Mouse (Mus musculus): ENCODE results near the gene Rsph14. TPM values are rescaled to one million over a fixed set of nuclear protein-coding genes. Genes with fewer than 3 reads are reported as not detected.

Rsph14 gene
- polyA plus RNA-seq, 1 experiment from 2014 or later = 0.27 TPM

DNA sequence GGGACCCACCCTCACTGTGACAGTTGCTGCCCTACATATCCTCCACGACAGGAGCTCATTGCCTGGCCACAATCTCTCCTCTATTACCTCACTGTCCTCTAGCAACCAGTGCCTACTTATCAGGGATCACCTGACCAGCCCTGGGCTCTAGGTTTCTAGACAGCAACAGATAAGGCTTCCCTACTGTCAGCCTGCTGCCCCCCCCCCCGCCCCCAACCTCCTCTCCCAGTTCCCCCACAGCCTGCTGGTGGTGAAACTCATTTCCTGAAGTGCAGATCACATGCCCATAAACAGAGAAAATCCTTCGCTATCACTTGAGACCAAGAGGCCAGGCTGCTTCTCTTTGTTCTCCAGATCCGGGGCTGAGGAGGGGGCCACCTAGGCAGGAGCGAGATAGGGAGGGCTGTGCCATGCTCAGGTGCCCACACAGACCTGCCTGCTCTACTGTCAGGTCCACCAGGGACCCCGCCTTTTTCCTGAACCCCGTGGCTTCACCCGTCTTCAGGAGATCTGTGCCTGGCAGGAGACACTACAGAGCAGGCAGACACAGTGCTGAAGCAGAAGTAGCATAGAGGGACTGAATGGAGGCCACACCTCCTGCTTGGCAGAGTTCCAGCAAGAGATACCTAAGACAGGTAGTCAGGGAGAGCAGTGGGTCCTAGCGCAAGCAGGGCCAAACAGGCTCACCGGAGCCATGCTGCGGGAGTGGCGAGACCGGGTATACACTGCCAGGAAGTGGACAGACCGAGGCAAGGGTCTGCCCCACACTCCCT is 44.5 kb downstream of the Rsph14 start:
- ATAC-seq = no peak; the same call in 1 of the 2 replicates
- 84% methylated on average over 14 of the region's 14 CpGs for WGBS

DNA sequence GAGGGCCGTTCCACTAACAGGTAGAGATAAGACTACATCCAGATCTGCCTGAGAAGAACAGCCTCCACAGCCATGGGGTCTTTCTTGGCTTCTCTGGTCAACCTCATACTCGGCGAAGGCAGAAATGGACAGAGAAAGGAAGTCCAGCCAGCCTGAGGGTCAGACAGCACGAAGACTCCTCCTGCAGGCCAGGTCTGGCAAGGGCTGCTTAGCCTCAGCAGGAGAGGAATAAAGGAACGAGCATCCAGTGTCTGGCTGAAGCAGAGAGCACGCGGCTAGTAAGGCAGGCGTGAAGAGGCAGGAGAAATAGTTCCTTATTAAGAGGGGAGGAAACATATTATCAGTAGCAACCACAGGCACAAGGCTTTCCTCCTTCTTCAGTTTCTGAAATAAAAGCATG is 49.2 kb downstream of the Rsph14 start:
- H3K36me3 ChIP-seq (ENCODE audit: control insufficient read depth, insufficient read depth) = no peaks in the 10 kb centered on the region
- H3K9ac ChIP-seq (replicated peaks; ENCODE audit: low read depth, low read length) = no peak overlapping the region
- ATAC-seq = no peak
- no peaks in the 10 kb centered on the region for H3K27me3 ChIP-seq (replicated peaks; ENCODE audit: control insufficient read depth, insufficient read depth, low read length)
- no peak overlapping the region for H3K27ac ChIP-seq (ENCODE audit: low read length)
- no peak overlapping the region for H3K4me3 ChIP-seq (replicated peaks; ENCODE audit: low read length)
- H3K4me2 ChIP-seq (ENCODE audit: low read length) = no peak overlapping the region
- no peaks in the 10 kb centered on the region for H3K9me3 ChIP-seq (ENCODE audit: control insufficient read depth, low read length)
- WGBS = 68% methylated on average over 8 of the region's 8 CpGs
- H3K4me1 ChIP-seq (replicated peaks; ENCODE audit: control insufficient read depth, insufficient read depth, low read length) = 0 out of 2 replicates have a peak, but pooled peaks cover 4% of the 10 kb centered on the region

More for the DNA sequence above, 44.5 kb downstream of the Rsph14 start:
- H3K27ac ChIP-seq (ENCODE audit: low read length) = no peak overlapping the region
- no peak overlapping the region for H3K9ac ChIP-seq (replicated peaks; ENCODE audit: low read depth, low read length)
- H3K4me3 ChIP-seq (replicated peaks; ENCODE audit: low read length) = no peak overlapping the region
- no peaks in the 10 kb centered on the region; the same call in 1 of the 2 replicates for H3K9me3 ChIP-seq (ENCODE audit: control insufficient read depth, low read length)
- peaks cover 10% of the 10 kb centered on the region for H3K36me3 ChIP-seq (ENCODE audit: control insufficient read depth, insufficient read depth)
- H3K4me2 ChIP-seq (ENCODE audit: low read length) = no peak overlapping the region
- H3K27me3 ChIP-seq (replicated peaks; ENCODE audit: control insufficient read depth, insufficient read depth, low read length) = no peaks in the 10 kb centered on the region
- H3K4me1 ChIP-seq (replicated peaks; ENCODE audit: control insufficient read depth, insufficient read depth, low read length) = 0 out of 2 replicates have a peak, but pooled peaks cover 4% of the 10 kb centered on the region

DNA sequence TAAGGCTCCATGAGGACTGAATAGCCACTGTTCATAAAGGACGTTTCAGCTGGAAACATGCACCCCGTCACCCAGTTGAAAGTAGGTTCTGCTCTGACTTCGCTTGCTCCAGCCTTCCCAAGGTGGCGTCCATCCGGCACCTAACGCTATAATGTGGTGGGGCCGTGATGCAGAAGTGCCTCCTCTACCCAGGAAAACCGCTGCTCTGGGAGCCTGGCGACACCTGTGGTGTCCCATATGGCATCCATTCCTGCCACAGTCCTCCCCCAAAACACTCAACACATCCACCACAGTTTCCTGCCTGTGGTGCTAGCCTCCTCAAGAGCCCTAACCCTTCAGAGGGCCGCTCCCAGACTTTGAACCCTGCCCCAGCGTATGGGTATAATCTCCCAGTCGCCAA is 51.2 kb downstream of the Rsph14 start:
- Histone ChIP-seq H3K4me2 (ENCODE audit: low read length) (no peak overlapping the region), H3K4me3 (replicated peaks; ENCODE audit: low read length) (no peak overlapping the region), H3K4me1 (replicated peaks; ENCODE audit: control insufficient read depth, insufficient read depth, low read length) (no peaks in the 10 kb centered on the region), H3K36me3 (ENCODE audit: control insufficient read depth, insufficient read depth) (no peaks in the 10 kb centered on the region), H3K27me3 (replicated peaks; ENCODE audit: control insufficient read depth, insufficient read depth, low read length) (no peaks in the 10 kb centered on the region), H3K27ac (ENCODE audit: low read length) (no peak overlapping the region), H3K9ac (replicated peaks; ENCODE audit: low read depth, low read length) (no peak overlapping the region), H3K9me3 (ENCODE audit: control insufficient read depth, low read length) (no peaks in the 10 kb centered on the region)
- ATAC-seq = no peak
- WGBS = 93% methylated on average over 12 of the region's 12 CpGs

- H3K27ac ChIP-seq (ENCODE audit: low read length) = no peak overlapping the region
- WGBS = 87% methylated on average over 4 of the region's 4 CpGs
- ATAC-seq = no peak
- no peaks in the 10 kb centered on the region for H3K4me1 ChIP-seq (replicated peaks; ENCODE audit: control insufficient read depth, insufficient read depth, low read length)
- no peaks in the 10 kb centered on the region for H3K27me3 ChIP-seq (replicated peaks; ENCODE audit: control insufficient read depth, insufficient read depth, low read length)
- H3K9ac ChIP-seq (replicated peaks; ENCODE audit: low read depth, low read length) = no peak overlapping the region
- H3K4me3 ChIP-seq (replicated peaks; ENCODE audit: low read length) = no peak overlapping the region
- H3K4me2 ChIP-seq (ENCODE audit: low read length) = no peak overlapping the region
- no peaks in the 10 kb centered on the region for H3K36me3 ChIP-seq (ENCODE audit: control insufficient read depth, insufficient read depth)
- H3K9me3 ChIP-seq (ENCODE audit: control insufficient read depth, low read length) = no peaks in the 10 kb centered on the region
Observed at GRCm38 (mm10) chr10:74978056-74978455, 54.3 kb downstream of the Rsph14 start.

GRCm38 (mm10) chr10:74976429-74976828 is 56.0 kb downstream of the Rsph14 start:
- no peak for ATAC-seq
- no peaks in the 10 kb centered on the region for H3K27me3 ChIP-seq (replicated peaks; ENCODE audit: control insufficient read depth, insufficient read depth, low read length)

DNA sequence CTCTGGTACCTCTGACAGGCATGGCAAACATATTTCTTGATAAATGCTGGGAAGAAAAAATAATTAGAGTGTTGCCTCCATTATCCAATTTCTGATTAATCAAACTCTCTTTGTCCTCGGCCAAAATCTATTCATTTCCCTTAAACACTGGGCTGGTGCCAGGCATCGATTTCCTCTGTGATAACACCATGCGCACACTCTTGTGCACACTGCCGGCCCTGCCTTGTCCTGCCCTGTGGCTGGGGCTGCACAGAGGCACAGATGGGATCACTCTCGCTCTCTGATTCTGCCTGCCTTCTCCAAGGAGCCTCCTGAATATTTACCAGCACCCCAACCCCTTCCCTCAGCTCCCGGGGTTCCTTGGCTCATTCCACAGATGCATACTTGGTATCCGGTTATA is 56.8 kb downstream of the Rsph14 start:
- H3K27me3 ChIP-seq (replicated peaks; ENCODE audit: control insufficient read depth, insufficient read depth, low read length) = no peaks in the 10 kb centered on the region
- H3K4me2 ChIP-seq (ENCODE audit: low read length) = no peak overlapping the region
- 58% methylated on average over 7 of the region's 7 CpGs for WGBS
- H3K9me3 ChIP-seq (ENCODE audit: control insufficient read depth, low read length) = no peaks in the 10 kb centered on the region
- no peak overlapping the region for H3K4me3 ChIP-seq (replicated peaks; ENCODE audit: low read length)
- H3K9ac ChIP-seq (replicated peaks; ENCODE audit: low read depth, low read length) = no peak overlapping the region
- no peak for ATAC-seq
- no peaks in the 10 kb centered on the region for H3K4me1 ChIP-seq (replicated peaks; ENCODE audit: control insufficient read depth, insufficient read depth, low read length)
- H3K36me3 ChIP-seq (ENCODE audit: control insufficient read depth, insufficient read depth) = no peaks in the 10 kb centered on the region
- H3K27ac ChIP-seq (ENCODE audit: low read length) = no peak overlapping the region

More at GRCm38 (mm10) chr10:74976429-74976828, 56.0 kb downstream of the Rsph14 start:
- Histone ChIP-seq H3K4me3 (replicated peaks; ENCODE audit: low read length) (no peak overlapping the region), H3K27ac (ENCODE audit: low read length) (no peak overlapping the region), H3K9me3 (ENCODE audit: control insufficient read depth, low read length) (no peaks in the 10 kb centered on the region), H3K9ac (replicated peaks; ENCODE audit: low read depth, low read length) (no peak overlapping the region), H3K36me3 (ENCODE audit: control insufficient read depth, insufficient read depth) (no peaks in the 10 kb centered on the region), H3K4me2 (ENCODE audit: low read length) (no peak overlapping the region), H3K4me1 (replicated peaks; ENCODE audit: control insufficient read depth, insufficient read depth, low read length) (no peaks in the 10 kb centered on the region)
- 79% methylated on average over 7 of the region's 7 CpGs for WGBS

DNA sequence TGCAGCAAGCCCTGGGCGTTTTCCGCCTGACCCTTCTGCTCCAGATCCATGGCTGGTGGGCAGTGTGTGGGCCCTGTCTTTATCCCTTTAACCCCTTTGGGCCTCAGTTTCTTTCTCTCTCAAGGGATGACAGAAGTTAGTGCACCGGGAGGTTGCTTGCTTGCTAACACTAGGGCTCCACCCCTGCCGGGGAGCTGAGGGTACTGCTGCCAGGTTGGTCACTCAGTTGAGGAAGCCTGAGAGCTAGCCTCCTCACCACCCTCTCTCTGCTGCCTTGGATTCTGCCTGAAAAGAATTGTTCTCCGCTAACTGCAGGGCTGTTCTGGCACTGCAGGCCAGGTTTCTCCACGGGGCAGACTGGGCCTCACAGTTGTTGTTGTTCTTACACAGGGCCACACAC is 59.4 kb downstream of the Rsph14 start:
- no peak overlapping the region for H3K27ac ChIP-seq (ENCODE audit: low read length)
- no peaks in the 10 kb centered on the region for H3K36me3 ChIP-seq (ENCODE audit: control insufficient read depth, insufficient read depth)
- no peak for ATAC-seq
- H3K4me1 ChIP-seq (replicated peaks; ENCODE audit: control insufficient read depth, insufficient read depth, low read length) = peaks cover 10% of the 10 kb centered on the region
- no peak overlapping the region for H3K9ac ChIP-seq (replicated peaks; ENCODE audit: low read depth, low read length)
- no peak overlapping the region for H3K4me3 ChIP-seq (replicated peaks; ENCODE audit: low read length)
- no peaks in the 10 kb centered on the region for H3K27me3 ChIP-seq (replicated peaks; ENCODE audit: control insufficient read depth, insufficient read depth, low read length)
- H3K9me3 ChIP-seq (ENCODE audit: control insufficient read depth, low read length) = no peaks in the 10 kb centered on the region
- no peak overlapping the region for H3K4me2 ChIP-seq (ENCODE audit: low read length)
- 63% methylated on average over 6 of the region's 6 CpGs for WGBS

- Histone ChIP-seq H3K27me3 (replicated peaks; ENCODE audit: control insufficient read depth, insufficient read depth, low read length) (no peaks in the 10 kb centered on the region), H3K9me3 (ENCODE audit: control insufficient read depth, low read length) (no peaks in the 10 kb centered on the region), H3K9ac (replicated peaks; ENCODE audit: low read depth, low read length) (no peak overlapping the region), H3K4me1 (replicated peaks; ENCODE audit: control insufficient read depth, insufficient read depth, low read length) (peaks cover 20% of the 10 kb centered on the region), H3K4me3 (replicated peaks; ENCODE audit: low read length) (no peak overlapping the region), H3K36me3 (ENCODE audit: control insufficient read depth, insufficient read depth) (no peaks in the 10 kb centered on the region), H3K4me2 (ENCODE audit: low read length) (no peak overlapping the region), H3K27ac (ENCODE audit: low read length) (no peak overlapping the region)
- ATAC-seq = no peak
- WGBS = 94% methylated on average over 2 of the region's 2 CpGs
Observed at GRCm38 (mm10) chr10:74969266-74969665, 63.1 kb downstream of the Rsph14 start.

GRCm38 (mm10) chr10:74967651-74968267 is 64.6 kb downstream of the Rsph14 start:
- ATAC-seq = no peak
- Histone ChIP-seq H3K4me3 (replicated peaks; ENCODE audit: low read length) (peak overlapping the region; percentile 67), H3K9ac (replicated peaks; ENCODE audit: low read depth, low read length) (peak overlapping the region; percentile 78), H3K27ac (ENCODE audit: low read length) (no peak overlapping the region), H3K9me3 (ENCODE audit: control insufficient read depth, low read length) (no peaks in the 10 kb centered on the region), H3K36me3 (ENCODE audit: control insufficient read depth, insufficient read depth) (no peaks in the 10 kb centered on the region), H3K27me3 (replicated peaks; ENCODE audit: control insufficient read depth, insufficient read depth, low read length) (no peaks in the 10 kb centered on the region), H3K4me1 (replicated peaks; ENCODE audit: control insufficient read depth, insufficient read depth, low read length) (peaks cover 20% of the 10 kb centered on the region), H3K4me2 (ENCODE audit: low read length) (peak overlapping the region; percentile 83)
- WGBS = 2% methylated on average over 25 of the region's 25 CpGs
